Mouse (Mus musculus): ENCODE measurements around the gene Lrrc17. TPM values are rescaled to one million over a fixed set of nuclear protein-coding genes. Genes with fewer than 3 reads are reported as not detected.
"Not testable (repeated sequence)": the region's sequence is repeated elsewhere in the genome, so short reads cannot be mapped to it uniquely, and the experiment has no call there.

Gene Lrrc17
- polyA plus RNA-seq, 1 experiment from 2014 or later, result 47.4 TPM

DNA sequence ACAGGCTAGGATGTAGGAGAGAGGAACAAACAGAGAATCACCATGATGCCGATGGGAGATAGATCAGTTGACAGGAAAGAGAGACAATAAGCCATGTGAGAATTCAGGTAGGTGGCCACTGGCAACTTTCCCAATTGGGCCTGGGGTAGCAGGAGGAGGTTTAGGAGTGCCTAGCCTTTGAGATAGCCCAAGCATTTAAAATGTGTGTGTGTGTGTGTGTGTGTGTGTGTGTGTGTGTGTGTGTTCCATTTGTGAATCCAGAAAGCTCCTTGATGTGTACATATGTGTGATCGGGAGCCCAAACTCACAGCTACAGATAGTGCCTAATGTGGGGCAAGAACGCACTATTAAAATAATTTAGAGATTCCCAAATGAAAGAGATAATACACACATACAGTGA is 34.8 kb downstream of the Lrrc17 start:
- WGBS, result 84% methylated on average over 3 of the region's 3 CpGs
- no peaks in the 10 kb centered on the region for H3K4me1 ChIP-seq
- H3K4me3 ChIP-seq (replicated peaks), result no peak overlapping the region
- ATAC-seq (replicated peaks; ENCODE audit: low FRiP score), result no peak
- no peaks in the 10 kb centered on the region for H3K9me3 ChIP-seq (replicated peaks)
- no peak overlapping the region for H3K27ac ChIP-seq
- H3K36me3 ChIP-seq, result peaks cover 5% of the 10 kb centered on the region; the same call in 1 of the 2 replicates
- H3K4me2 ChIP-seq, result no peak overlapping the region
- no peak overlapping the region for H3K9ac ChIP-seq
- no peaks in the 10 kb centered on the region for H3K27me3 ChIP-seq

- ATAC-seq (replicated peaks; ENCODE audit: low FRiP score), result no peak
- no peaks in the 10 kb centered on the region for H3K27me3 ChIP-seq
- WGBS, result 55% methylated on average over 6 of the region's 6 CpGs
Measured at GRCm38 (mm10) chr5:21586763-21587162, 43.4 kb downstream of the Lrrc17 start.

GRCm38 (mm10) chr5:21587683-21588082 is 44.3 kb downstream of the Lrrc17 start:
- no peaks in the 10 kb centered on the region for H3K9me3 ChIP-seq (replicated peaks)
- no peaks in the 10 kb centered on the region for H3K36me3 ChIP-seq
- H3K4me1 ChIP-seq, result no peaks in the 10 kb centered on the region
- no peak for ATAC-seq (replicated peaks; ENCODE audit: low FRiP score)
- no peaks in the 10 kb centered on the region for H3K27me3 ChIP-seq
- no peak overlapping the region for H3K27ac ChIP-seq
- WGBS, result 82% methylated on average over 7 of the region's 7 CpGs
- no peak overlapping the region for H3K4me2 ChIP-seq
- H3K9ac ChIP-seq, result no peak overlapping the region
- no peak overlapping the region for H3K4me3 ChIP-seq (replicated peaks)

More at GRCm38 (mm10) chr5:21586763-21587162, 43.4 kb downstream of the Lrrc17 start:
- Histone ChIP-seq H3K4me2 (no peak overlapping the region), H3K36me3 (no peaks in the 10 kb centered on the region), H3K27ac (no peak overlapping the region), H3K9me3 (replicated peaks) (no peaks in the 10 kb centered on the region), H3K4me3 (replicated peaks) (no peak overlapping the region), H3K4me1 (no peaks in the 10 kb centered on the region), H3K9ac (no peak overlapping the region)

DNA sequence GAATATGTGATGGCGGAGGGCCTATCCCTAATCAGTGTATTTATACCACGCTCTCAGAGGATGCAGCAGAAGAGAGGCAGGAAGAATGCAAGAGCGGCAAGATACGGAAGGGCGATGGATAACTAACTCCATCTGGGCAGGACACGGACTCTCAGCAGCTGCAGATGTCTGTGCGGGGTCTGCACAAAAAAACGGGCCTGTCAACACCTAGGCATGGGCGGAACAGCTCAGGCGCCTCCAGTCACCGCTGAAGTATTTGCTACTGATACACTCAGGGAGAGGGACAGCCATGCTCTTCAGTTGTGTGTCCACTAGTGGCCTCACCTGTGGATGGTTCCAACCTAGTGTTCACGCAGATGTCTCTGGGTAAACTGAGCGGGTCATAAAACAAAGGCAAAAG is 44.9 kb downstream of the Lrrc17 start:
- no peaks in the 10 kb centered on the region for H3K36me3 ChIP-seq
- H3K27me3 ChIP-seq, result no peaks in the 10 kb centered on the region
- no peak for ATAC-seq (replicated peaks; ENCODE audit: low FRiP score)
- no peaks in the 10 kb centered on the region for H3K4me1 ChIP-seq
- no peak overlapping the region for H3K4me3 ChIP-seq (replicated peaks)
- no peak overlapping the region for H3K27ac ChIP-seq
- H3K4me2 ChIP-seq, result no peak overlapping the region
- WGBS, result 88% methylated on average over 13 of the region's 13 CpGs
- H3K9ac ChIP-seq, result no peak overlapping the region
- no peaks in the 10 kb centered on the region for H3K9me3 ChIP-seq (replicated peaks)

GRCm38 (mm10) chr5:21592106-21592505 is 48.7 kb downstream of the Lrrc17 start:
- H3K36me3 ChIP-seq, result no peaks in the 10 kb centered on the region
- no peaks in the 10 kb centered on the region for H3K9me3 ChIP-seq (replicated peaks)
- no peak overlapping the region for H3K4me2 ChIP-seq
- WGBS, result 64% methylated on average over 2 of the region's 2 CpGs
- no peaks in the 10 kb centered on the region for H3K4me1 ChIP-seq
- no peak overlapping the region for H3K4me3 ChIP-seq (replicated peaks)
- no peak overlapping the region for H3K27ac ChIP-seq
- no peaks in the 10 kb centered on the region for H3K27me3 ChIP-seq
- no peak for ATAC-seq (replicated peaks; ENCODE audit: low FRiP score)
- H3K9ac ChIP-seq, result no peak overlapping the region

DNA sequence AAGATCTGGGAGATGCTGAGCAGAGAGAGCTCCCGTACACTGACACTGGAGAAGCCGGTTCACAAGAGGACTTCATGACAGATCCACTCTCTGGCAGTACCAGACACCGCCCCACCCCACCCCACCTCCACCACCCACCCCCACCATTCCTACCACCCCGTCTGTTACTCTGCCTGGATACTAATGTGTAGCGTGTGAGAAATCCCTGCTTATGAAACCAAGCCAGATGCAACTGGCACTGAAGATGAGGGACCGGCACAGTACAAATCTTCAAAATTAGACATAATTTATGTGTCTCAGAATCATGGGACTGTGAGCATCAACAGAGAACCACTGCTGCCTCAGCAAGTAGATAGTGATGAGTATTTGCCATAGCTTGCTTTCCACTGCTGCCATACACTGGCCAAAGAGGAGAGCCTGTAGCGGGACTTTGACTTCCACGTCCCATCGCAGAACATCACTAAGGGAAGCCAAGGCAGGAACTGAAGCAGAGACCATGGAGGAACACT is 49.9 kb downstream of the Lrrc17 start:
- no peaks in the 10 kb centered on the region for H3K27me3 ChIP-seq
- ATAC-seq (replicated peaks; ENCODE audit: low FRiP score), result no peak
- H3K36me3 ChIP-seq, result no peaks in the 10 kb centered on the region
- no peaks in the 10 kb centered on the region for H3K4me1 ChIP-seq
- 91% methylated on average over 9 of the region's 9 CpGs for WGBS
- no peak overlapping the region for H3K9ac ChIP-seq
- no peak overlapping the region for H3K27ac ChIP-seq
- H3K4me2 ChIP-seq, result no peak overlapping the region
- H3K9me3 ChIP-seq (replicated peaks), result no peaks in the 10 kb centered on the region
- H3K4me3 ChIP-seq (replicated peaks), result no peak overlapping the region

- H3K4me2 ChIP-seq; H3K4me1 ChIP-seq; H3K4me3 ChIP-seq (replicated peaks); H3K27ac ChIP-seq; H3K27me3 ChIP-seq; H3K9ac ChIP-seq; H3K36me3 ChIP-seq; ATAC-seq (replicated peaks; ENCODE audit: low FRiP score); H3K9me3 ChIP-seq (replicated peaks): not testable (repeated sequence)
- WGBS, result 64% methylated on average over 2 of the region's 2 CpGs
Measured at GRCm38 (mm10) chr5:21599536-21599935, 56.2 kb downstream of the Lrrc17 start.

- ATAC-seq (replicated peaks; ENCODE audit: low FRiP score), result no peak
- H3K36me3 ChIP-seq, result no peaks in the 10 kb centered on the region
- H3K27ac ChIP-seq, result no peak overlapping the region
- no peaks in the 10 kb centered on the region for H3K27me3 ChIP-seq
- H3K4me3 ChIP-seq (replicated peaks), result no peak overlapping the region
- no peak overlapping the region for H3K4me2 ChIP-seq
- no peaks in the 10 kb centered on the region for H3K4me1 ChIP-seq
- no peaks in the 10 kb centered on the region for H3K9me3 ChIP-seq (replicated peaks)
- WGBS, result 90% methylated on average over 4 of the region's 4 CpGs
- no peak overlapping the region for H3K9ac ChIP-seq
Measured at GRCm38 (mm10) chr5:21599961-21600360, 56.6 kb downstream of the Lrrc17 start.

- Histone ChIP-seq H3K27ac (no peak overlapping the region), H3K36me3 (no peaks in the 10 kb centered on the region), H3K9me3 (replicated peaks) (no peaks in the 10 kb centered on the region), H3K27me3 (no peaks in the 10 kb centered on the region), H3K4me1 (0 out of 2 replicates have a peak, but pooled peaks cover 6% of the 10 kb centered on the region), H3K4me3 (replicated peaks) (no peak overlapping the region), H3K4me2 (no peak overlapping the region), H3K9ac (no peak overlapping the region)
- no peak for ATAC-seq (replicated peaks; ENCODE audit: low FRiP score)
- WGBS, result 66% methylated on average over 6 of the region's 6 CpGs
Measured at GRCm38 (mm10) chr5:21605936-21606335, 62.6 kb downstream of the Lrrc17 start.

- H3K4me2 ChIP-seq, result no peak overlapping the region
- H3K27me3 ChIP-seq, result no peaks in the 10 kb centered on the region
- no peak overlapping the region for H3K9ac ChIP-seq
- WGBS, result 37% methylated on average over 12 of the region's 12 CpGs
- H3K36me3 ChIP-seq, result no peaks in the 10 kb centered on the region
- 0 out of 2 replicates have a peak, but pooled peaks cover 6% of the 10 kb centered on the region for H3K4me1 ChIP-seq
- peak; percentile 36; the same call in 1 of the 2 replicates for ATAC-seq (replicated peaks; ENCODE audit: low FRiP score)
- H3K9me3 ChIP-seq (replicated peaks), result no peaks in the 10 kb centered on the region
- no peak overlapping the region for H3K4me3 ChIP-seq (replicated peaks)
- H3K27ac ChIP-seq, result no peak overlapping the region
Measured at GRCm38 (mm10) chr5:21608311-21609304, 65.2 kb downstream of the Lrrc17 start.

DNA sequence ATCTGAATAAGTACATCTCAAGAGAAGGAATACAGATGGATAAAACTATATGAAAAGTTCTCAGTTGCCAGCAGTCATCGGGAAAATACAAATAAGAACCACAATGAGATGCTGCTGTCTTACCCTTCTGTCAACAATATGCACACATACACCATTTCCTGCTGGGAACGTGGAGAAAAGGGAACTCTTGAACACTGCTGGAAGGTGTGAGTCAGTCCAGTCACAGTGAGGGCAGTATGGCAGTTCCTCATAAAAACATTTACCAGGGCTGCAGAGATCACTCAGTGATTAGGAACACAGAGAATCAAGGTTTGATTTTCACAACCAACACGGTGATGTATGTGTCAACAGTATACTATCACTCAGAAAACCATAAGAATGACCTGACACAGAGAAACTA is 67.6 kb downstream of the Lrrc17 start:
- Histone ChIP-seq H3K27me3 (no peaks in the 10 kb centered on the region), H3K4me2 (no peak overlapping the region), H3K4me3 (replicated peaks) (no peak overlapping the region), H3K4me1 (0 out of 2 replicates have a peak, but pooled peaks cover 6% of the 10 kb centered on the region), H3K36me3 (no peaks in the 10 kb centered on the region), H3K9me3 (replicated peaks) (no peaks in the 10 kb centered on the region), H3K9ac (no peak overlapping the region), H3K27ac (no peak overlapping the region)
- WGBS, result 69% methylated on average over 3 of the region's 3 CpGs
- ATAC-seq (replicated peaks; ENCODE audit: low FRiP score), result no peak

GRCm38 (mm10) chr5:21614299-21614698 is 70.9 kb downstream of the Lrrc17 start:
- H3K9me3 ChIP-seq (replicated peaks); H3K27ac ChIP-seq; ATAC-seq (replicated peaks; ENCODE audit: low FRiP score); H3K9ac ChIP-seq; H3K4me2 ChIP-seq; H3K4me1 ChIP-seq; H3K36me3 ChIP-seq; H3K27me3 ChIP-seq; H3K4me3 ChIP-seq (replicated peaks): not testable (repeated sequence)
- WGBS, result 98% methylated on average over 11 of the region's 11 CpGs
